In the genomic region with DNA sequence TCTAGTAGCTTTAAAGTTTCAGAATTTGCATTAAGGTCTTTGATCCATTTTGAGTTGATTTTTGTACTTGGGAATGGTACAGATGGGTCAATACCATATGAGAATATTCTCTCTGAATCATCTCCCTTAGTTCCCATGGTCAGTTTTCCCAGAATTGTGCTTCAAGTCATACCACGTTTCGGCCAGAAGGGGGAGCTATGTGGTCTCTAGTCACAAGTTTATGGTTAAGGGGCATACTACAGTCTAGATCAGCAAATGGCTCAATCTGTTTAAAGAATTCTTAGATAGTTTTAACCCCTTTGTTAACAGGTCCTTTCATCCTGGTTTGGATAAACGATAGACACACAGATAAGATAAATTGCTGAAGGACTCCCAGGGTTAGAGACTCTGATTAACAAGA, we compare ENCODE assay signal across 9 mouse cellular contexts.
DNase-seq lines count a peak whose midpoint lies in the region; ATAC-seq and TF ChIP-seq lines count a peak whose summit lies in the region.
"Had no signal": no experiment of that assay in that cellular context is flagged by ENCODE, and none has a peak within 500 bp of the region (broad histone marks: within the 10 kb centered on the region; RNA-seq: fewer than 3 reads in every experiment).

No protein-coding gene starts in this region.

- H3K27me3 ChIP-seq in heart, embryonic 11.5 days (ENCODE audit: control insufficient read depth, insufficient read depth, low read length): no peaks in the 10 kb centered on the region
- no peaks in the 10 kb centered on the region for H3K27me3 ChIP-seq in midbrain, postnatal 0 days (ENCODE audit: insufficient read depth, low read length)

- ATAC-seq in heart, embryonic 11.5 days (replicated peaks; ENCODE audit: insufficient number of reproducible peaks, low FRiP score, low TSS enrichment): no peak
- no peak for ATAC-seq in midbrain, postnatal 0 days (ENCODE audit: low FRiP score)

- TF ChIP-seq CTCF in midbrain, postnatal 0 days (IDR thresholded peaks at IDR 0.05): peak; percentile 75

- 6% methylated on average over 3 of the region's 3 CpGs for WGBS in heart, embryonic 11.5 days (ENCODE audit: insufficient replicate concordance)
- 4% methylated on average over 3 of the region's 3 CpGs for WGBS in midbrain, postnatal 0 days

- no peak overlapping the region for H3K27ac ChIP-seq in heart, embryonic 11.5 days (ENCODE audit: low read depth, low read length)
- H3K27ac ChIP-seq in midbrain, postnatal 0 days (ENCODE audit: low read depth, low read length): no peak overlapping the region
- H3K27ac ChIP-seq: macrophage had no signal

- H3K4me2 ChIP-seq in heart, embryonic 11.5 days: no peak overlapping the region
- H3K4me2 ChIP-seq in midbrain, postnatal 0 days (ENCODE audit: low read depth, low read length, poor library complexity, severe bottlenecking): no peak overlapping the region

- DNase-seq in heart, postnatal 4 days: peak; percentile 32
- peak; percentile 16 for DNase-seq in right cerebral cortex, postnatal 14 days
- no peak for DNase-seq in right cerebral cortex, adult 18-20 months
- DNase-seq in embryo, embryonic 10.5 days (ENCODE audit: low spot score): peak; percentile 78
- peak; percentile 48 for DNase-seq in midbrain, postnatal 0 days (ENCODE audit: low spot score)
- no peak for DNase-seq in thymus, adult 18-20 months
- DNase-seq in left cerebral cortex, postnatal 10 days (ENCODE audit: extremely low spot score in 1 of 2, low spot score in 2 of 2): no peak

- no peaks in the 10 kb centered on the region for H3K36me3 ChIP-seq in heart, embryonic 11.5 days (ENCODE audit: control insufficient read depth, insufficient read depth, low read length)
- no peaks in the 10 kb centered on the region for H3K36me3 ChIP-seq in midbrain, postnatal 0 days (ENCODE audit: insufficient read depth, low read length)

- H3K9ac ChIP-seq in heart, embryonic 11.5 days (ENCODE audit: low read depth, low read length): no peak overlapping the region
- H3K9ac ChIP-seq in midbrain, postnatal 0 days (replicated peaks; ENCODE audit: low read length, poor library complexity, severe bottlenecking): no peak overlapping the region

- H3K4me3 ChIP-seq in heart, embryonic 11.5 days (ENCODE audit: low read depth, low read length): no peak overlapping the region
- H3K4me3 ChIP-seq in midbrain, postnatal 0 days (ENCODE audit: low read depth, low read length): no peak overlapping the region

- H3K4me1 ChIP-seq in heart, embryonic 11.5 days (ENCODE audit: control insufficient read depth, insufficient read depth, low read length): no peaks in the 10 kb centered on the region
- no peaks in the 10 kb centered on the region for H3K4me1 ChIP-seq in midbrain, postnatal 0 days (ENCODE audit: insufficient read depth, low read length)

- intact Hi-C loops in left cerebral cortex, postnatal 10 days (cut with DNase I): no loop called here

- no peaks in the 10 kb centered on the region for H3K9me3 ChIP-seq in heart, embryonic 11.5 days (replicated peaks; ENCODE audit: control insufficient read depth, low read length)
- H3K9me3 ChIP-seq in midbrain, postnatal 0 days (ENCODE audit: low read length): no peaks in the 10 kb centered on the region

Comparison
In these comparisons a context has a peak if more than half of its experiments do, and no peak if none do; other contexts are left out.
1. DNase-seq: peak in heart, postnatal 4 days (single experiment), right cerebral cortex, postnatal 14 days (single experiment), embryo, embryonic 10.5 days (single experiment) and midbrain, postnatal 0 days (single experiment); none in right cerebral cortex, adult 18-20 months (single experiment), thymus, adult 18-20 months (0 of 2) and left cerebral cortex, postnatal 10 days (0 of 2).